Mouse (Mus musculus) right cerebral cortex, adult 2 months (tissue): ENCODE results near the gene Syce3.
"Not testable (repeated sequence)": the region's sequence is repeated elsewhere in the genome, so short reads cannot be mapped to it uniquely, and the experiment has no call there.

Experiments used
- DNase-seq, 2 experiments: peaks; one replicate each; pipeline ENCODE4 v3.0.0; 2021 to 2022; ENCODE audit warnings: low spot score in 2 of 2

The Syce3 gene

DNA sequence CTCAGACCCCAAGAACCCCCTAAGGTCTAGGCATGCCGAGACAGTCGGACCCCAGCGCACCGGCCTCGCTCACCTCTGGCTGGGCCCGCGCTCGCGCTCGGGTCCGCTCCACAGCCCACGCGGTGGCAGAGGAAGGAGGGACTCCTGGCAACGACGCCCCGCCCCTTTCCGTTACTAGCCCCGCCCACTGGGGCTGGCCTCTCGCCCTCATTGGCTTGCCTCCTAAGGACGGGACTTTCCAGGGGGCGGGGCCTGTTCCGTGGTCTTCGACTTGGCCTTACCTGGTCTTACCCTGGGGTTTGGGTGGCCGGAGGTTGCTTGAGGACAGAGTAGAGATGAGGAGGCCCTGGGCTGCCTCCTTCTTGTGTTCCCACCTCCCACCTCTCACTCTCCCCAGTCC, at the start of gene Syce3:
TSS of gene Syce3 (minus strand) at position 386 of the 400 bp plus-strand sequence.
- no peak for DNase-seq

- DNase-seq, result no peak
These were observed 49.5 kb upstream of the Syce3 start for GRCm38 (mm10) chr15:89459821-89460220.

DNA sequence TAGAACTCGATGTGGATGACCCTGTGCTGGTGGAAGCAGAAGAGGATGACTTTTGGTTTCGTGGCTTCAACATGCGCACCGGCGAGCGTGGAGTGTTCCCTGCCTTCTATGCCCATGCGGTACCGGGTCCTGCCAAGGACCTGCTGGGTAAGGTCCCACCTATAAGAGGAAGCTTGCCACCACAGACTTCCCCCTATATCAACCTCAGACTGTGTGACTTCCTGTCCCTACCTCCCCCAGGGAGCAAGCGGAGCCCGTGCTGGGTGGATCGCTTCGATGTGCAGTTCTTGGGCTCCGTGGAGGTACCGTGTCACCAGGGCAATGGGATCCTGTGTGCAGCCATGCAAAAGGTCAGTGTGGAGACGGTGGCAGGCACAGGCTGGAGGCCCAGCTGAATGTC, 48.6 kb upstream of the Syce3 start:
- DNase-seq, result no peak

DNA sequence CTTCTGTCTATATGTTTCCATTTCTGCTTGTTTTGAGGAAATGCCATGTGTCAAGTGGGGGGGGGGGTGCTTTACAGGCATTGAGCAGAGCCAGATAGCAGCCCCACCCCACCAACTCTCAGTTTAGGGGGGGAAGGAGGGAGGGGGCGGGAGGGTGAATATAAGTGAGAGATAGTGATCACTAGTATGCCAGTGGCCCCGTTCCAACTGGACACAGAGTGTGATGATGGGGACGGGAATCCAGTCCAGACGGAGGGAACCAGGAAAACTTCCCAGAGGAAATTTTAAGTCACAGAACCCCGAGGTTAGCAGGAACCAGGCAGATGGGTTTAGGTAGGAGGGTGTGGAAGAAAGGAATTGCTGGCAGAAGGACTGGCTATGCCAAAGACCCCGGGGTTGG, 45.3 kb upstream of the Syce3 start:
- DNase-seq, result no peak

- no peak for DNase-seq
These were observed 44.6 kb upstream of the Syce3 start for GRCm38 (mm10) chr15:89454857-89455256.

DNA sequence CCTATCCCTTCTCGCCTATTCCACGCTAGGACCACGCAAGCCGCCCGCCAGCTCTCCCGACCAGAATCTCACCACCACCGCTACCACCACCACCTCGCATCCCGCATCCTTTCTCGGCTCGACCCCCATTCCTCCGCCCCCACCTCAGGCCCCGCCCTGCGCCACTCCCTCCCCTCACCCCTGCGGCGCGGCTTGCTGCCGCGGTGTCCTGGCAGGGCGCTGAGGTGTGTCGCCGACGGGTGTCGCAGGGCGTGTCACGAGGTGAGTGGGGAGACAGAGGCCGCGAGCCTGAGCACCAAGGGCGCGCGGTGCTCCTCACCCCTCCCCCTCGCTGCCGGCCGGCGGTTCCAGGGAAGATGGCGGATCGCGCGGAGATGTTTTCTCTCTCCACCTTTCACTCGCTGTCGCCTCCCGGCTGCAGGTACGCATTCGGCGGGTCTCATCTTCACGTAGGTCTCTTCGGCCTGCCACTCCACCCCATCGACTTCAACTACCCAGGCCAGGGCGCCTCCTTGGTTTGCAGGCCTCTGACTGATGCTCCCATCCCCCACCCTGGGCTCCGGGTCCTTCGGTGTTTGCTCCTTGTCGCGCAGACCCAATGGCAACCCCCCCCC, 43.7 kb upstream of the Syce3 start, which contains the start of gene Mapk8ip2:
TSS of gene Mapk8ip2 (plus strand) at position 49 of the 614 bp plus-strand sequence.
- DNase-seq, result peak; percentile 64 to 65

GRCm38 (mm10) chr15:89452906-89453864, 42.9 kb upstream of the Syce3 start:
- peak in 1 of 2 experiments; percentile 57 for DNase-seq

- no peak for DNase-seq
These were observed 32.3 kb upstream of the Syce3 start for GRCm38 (mm10) chr15:89442486-89443070.

DNA sequence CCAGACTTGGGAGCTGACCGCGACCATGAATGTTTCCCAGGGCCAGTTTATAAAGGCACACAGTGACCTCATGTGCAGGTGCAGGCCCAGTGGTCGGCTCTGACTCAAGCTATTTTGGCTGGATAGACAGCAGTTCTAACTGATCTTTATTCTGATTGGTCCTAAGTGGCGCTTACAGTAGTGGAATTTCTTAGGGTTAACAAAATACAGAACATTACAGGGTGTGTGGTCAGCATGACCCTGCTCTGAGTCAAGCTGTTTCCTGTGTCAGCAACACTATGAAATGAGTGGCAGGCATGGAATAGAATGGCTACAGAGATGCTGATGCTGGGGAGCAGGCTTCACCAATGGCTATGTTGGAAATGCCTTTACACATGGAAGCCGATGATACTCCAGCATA, 25.6 kb upstream of the Syce3 start:
- no peak for DNase-seq

DNA sequence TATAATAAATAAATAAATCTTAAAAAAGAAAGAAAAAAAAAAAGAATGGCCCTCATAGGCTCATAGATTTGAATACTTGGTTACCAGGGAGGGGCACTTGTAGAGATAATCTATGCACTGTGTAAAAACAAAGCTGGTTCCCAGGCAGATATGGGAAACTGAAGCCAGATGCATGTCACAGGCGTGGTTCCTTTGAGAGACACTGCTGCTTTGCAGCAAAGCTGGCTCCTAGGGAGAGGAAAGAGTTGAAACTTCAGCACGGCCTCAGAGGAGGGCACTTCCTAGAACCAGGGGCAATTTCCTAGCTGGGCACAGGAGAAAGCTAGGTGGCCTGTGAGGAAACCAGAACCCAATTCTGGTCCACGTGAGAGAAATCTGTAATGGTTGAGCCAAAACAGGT, 23.8 kb upstream of the Syce3 start:
- DNase-seq, result no peak

- no peak for DNase-seq
These were observed 22.6 kb upstream of the Syce3 start for GRCm38 (mm10) chr15:89432946-89433345.

DNA sequence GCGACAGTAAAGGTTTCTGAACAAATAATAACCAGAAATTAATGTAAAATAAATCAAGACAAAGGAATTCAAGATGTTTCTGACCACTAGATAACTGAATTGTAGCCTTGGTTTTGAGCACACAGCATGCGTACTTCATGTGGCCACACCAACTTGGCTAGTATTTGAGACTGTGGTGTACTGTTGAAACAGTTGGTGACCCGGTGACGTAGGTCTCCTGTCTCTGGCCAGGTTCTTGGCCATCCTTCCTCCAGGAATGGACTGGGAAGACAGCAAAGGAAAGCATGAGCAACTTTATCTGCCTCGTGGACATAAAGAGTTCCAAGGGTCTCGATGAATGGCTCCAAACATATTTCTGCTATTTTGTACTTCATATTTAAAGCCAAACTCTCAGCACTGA, 21.5 kb upstream of the Syce3 start:
- no peak for DNase-seq

- no peak for DNase-seq
These were observed 21.0 kb upstream of the Syce3 start for GRCm38 (mm10) chr15:89431271-89431670.

- not testable (repeated sequence) for DNase-seq
These were observed 20.5 kb upstream of the Syce3 start for GRCm38 (mm10) chr15:89430771-89431170.

DNA sequence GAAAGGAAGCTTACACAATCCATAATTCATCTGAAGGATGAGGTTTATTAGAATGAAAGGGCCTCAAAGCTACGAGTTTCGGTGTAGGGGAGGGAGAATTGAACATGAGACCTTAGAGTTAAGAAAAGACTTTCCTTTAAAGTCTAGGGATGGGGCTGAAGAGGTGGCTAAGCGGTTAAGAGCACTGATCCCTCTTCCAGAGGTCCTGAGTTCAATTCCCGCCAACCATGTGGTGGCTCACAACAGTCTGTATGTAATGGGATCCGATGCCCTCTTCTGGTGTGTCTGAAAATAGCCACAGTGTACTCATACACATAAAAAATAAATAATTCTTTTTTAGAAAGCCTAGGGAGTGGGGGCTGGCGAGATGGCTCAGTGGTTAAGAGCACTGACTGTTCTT, 20.0 kb upstream of the Syce3 start:
- DNase-seq, result no peak

- peak; percentile 95 to 99 for DNase-seq
These were observed 19.3 kb upstream of the Syce3 start, which contains the start of the genes C730034F03Rik, Gm44502 and Chkb for GRCm38 (mm10) chr15:89429352-89430221. Gene C730034F03Rik (plus strand): TSS chr15:89429589. Gene Gm44502 (minus strand): TSS chr15:89429696. Gene Chkb (minus strand): TSS chr15:89429908.

- DNase-seq, result no peak
These were observed 18.6 kb upstream of the Syce3 start for GRCm38 (mm10) chr15:89428821-89429351.

GRCm38 (mm10) chr15:89428136-89428790, 18.0 kb upstream of the Syce3 start:
- no peak for DNase-seq

DNA sequence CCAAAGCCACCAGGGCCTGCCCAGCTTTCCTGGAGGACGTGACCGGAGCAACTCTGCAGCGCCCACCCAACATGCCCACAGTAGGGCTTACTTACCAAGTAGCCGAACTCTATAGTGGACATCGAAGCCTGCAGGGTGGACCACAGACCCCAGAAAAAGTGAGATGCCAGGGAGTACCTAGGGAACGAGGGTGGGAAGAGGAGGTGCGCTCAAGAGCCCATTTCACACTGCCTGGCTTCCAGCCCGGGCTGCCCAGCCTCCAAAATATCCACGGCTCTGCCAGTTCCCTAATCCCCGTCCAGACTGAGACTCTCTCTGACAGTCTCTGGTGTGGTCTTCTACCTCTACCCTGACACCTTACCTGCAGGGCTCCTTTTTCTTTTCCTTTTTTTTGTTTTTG, 16.4 kb upstream of the Syce3 start:
- DNase-seq, result no peak

GRCm38 (mm10) chr15:89425711-89426121, 15.4 kb upstream of the Syce3 start, which contains the start of gene Cpt1b:
Gene Cpt1b (minus strand): TSS chr15:89425863.
- DNase-seq, result no peak
